Mouse (Mus musculus): ENCODE results near the gene Atp6v0c. TPM values are rescaled to one million over a fixed set of nuclear protein-coding genes. Genes with fewer than 3 reads are reported as not detected.
"Not testable (repeated sequence)": the region's sequence is repeated elsewhere in the genome, so short reads cannot be mapped to it uniquely, and the experiment has no call there.

The Atp6v0c gene
- polyA plus RNA-seq, 1 experiment = 2,309 TPM

GRCm38 (mm10) chr17:24139968-24140367 is 29.5 kb downstream of the Atp6v0c start:
- 77% methylated on average over 4 of the region's 4 CpGs for WGBS
- H3K4me3 ChIP-seq (replicated peaks; ENCODE audit: insufficient read depth, low read depth, low read length) = no peak overlapping the region

GRCm38 (mm10) chr17:24139256-24139655 is 30.2 kb downstream of the Atp6v0c start:
- no peaks in the 10 kb centered on the region for H3K27me3 ChIP-seq (ENCODE audit: control insufficient read depth, insufficient read depth, low read length)
- H3K4me3 ChIP-seq (replicated peaks; ENCODE audit: insufficient read depth, low read depth, low read length) = no peak overlapping the region
- H3K27ac ChIP-seq (ENCODE audit: insufficient read depth, low read length) = no peak overlapping the region
- peak in 1 of 2 experiments; percentile 21 for DNase-seq
- H3K4me1 ChIP-seq (ENCODE audit: control insufficient read depth, insufficient read depth, low read length) = peaks cover 11% of the 10 kb centered on the region
- TF ChIP-seq POLR2A (IDR thresholded peaks at IDR 0.05; ENCODE audit: borderline replicate concordance, insufficient read depth, low read length) = no peak
- TF ChIP-seq CTCF (IDR thresholded peaks at IDR 0.05; ENCODE audit: borderline replicate concordance, insufficient read depth, low read depth, low read length) = no peak
- WGBS = 42% methylated on average over 3 of the region's 3 CpGs

More at GRCm38 (mm10) chr17:24139968-24140367, 29.5 kb downstream of the Atp6v0c start:
- TF ChIP-seq CTCF (IDR thresholded peaks at IDR 0.05; ENCODE audit: borderline replicate concordance, insufficient read depth, low read depth, low read length) (no peak), POLR2A (IDR thresholded peaks at IDR 0.05; ENCODE audit: borderline replicate concordance, insufficient read depth, low read length) (no peak)
- DNase-seq = no peak
- Histone ChIP-seq H3K27me3 (ENCODE audit: control insufficient read depth, insufficient read depth, low read length) (no peaks in the 10 kb centered on the region), H3K27ac (ENCODE audit: insufficient read depth, low read length) (no peak overlapping the region), H3K4me1 (ENCODE audit: control insufficient read depth, insufficient read depth, low read length) (peaks cover 10% of the 10 kb centered on the region)

GRCm38 (mm10) chr17:24137226-24137880 is 32.1 kb downstream of the Atp6v0c start:
- no peak overlapping the region for H3K27ac ChIP-seq (ENCODE audit: insufficient read depth, low read length)
- H3K27me3 ChIP-seq (ENCODE audit: control insufficient read depth, insufficient read depth, low read length) = no peaks in the 10 kb centered on the region
- TF ChIP-seq POLR2A (IDR thresholded peaks at IDR 0.05; ENCODE audit: borderline replicate concordance, insufficient read depth, low read length) (no peak), CTCF (IDR thresholded peaks at IDR 0.05; ENCODE audit: borderline replicate concordance, insufficient read depth, low read depth, low read length) (no peak)
- H3K4me1 ChIP-seq (ENCODE audit: control insufficient read depth, insufficient read depth, low read length) = peaks cover 11% of the 10 kb centered on the region
- H3K4me3 ChIP-seq (replicated peaks; ENCODE audit: insufficient read depth, low read depth, low read length) = no peak overlapping the region
- no peak for DNase-seq
- 34% methylated on average over 2 of the region's 2 CpGs for WGBS

GRCm38 (mm10) chr17:24134062-24134461 is 35.4 kb downstream of the Atp6v0c start:
- H3K4me1 ChIP-seq (ENCODE audit: control insufficient read depth, insufficient read depth, low read length) = peaks cover 17% of the 10 kb centered on the region
- DNase-seq = no peak
- H3K27ac ChIP-seq (ENCODE audit: insufficient read depth, low read length) = no peak overlapping the region
- no peak overlapping the region for H3K4me3 ChIP-seq (replicated peaks; ENCODE audit: insufficient read depth, low read depth, low read length)
- TF ChIP-seq POLR2A (IDR thresholded peaks at IDR 0.05; ENCODE audit: borderline replicate concordance, insufficient read depth, low read length) = no peak
- no peak for TF ChIP-seq CTCF (IDR thresholded peaks at IDR 0.05; ENCODE audit: borderline replicate concordance, insufficient read depth, low read depth, low read length)
- H3K27me3 ChIP-seq (ENCODE audit: control insufficient read depth, insufficient read depth, low read length) = no peaks in the 10 kb centered on the region

GRCm38 (mm10) chr17:24132919-24133318 is 36.6 kb downstream of the Atp6v0c start:
- H3K4me1 ChIP-seq (ENCODE audit: control insufficient read depth, insufficient read depth, low read length) = peaks cover 15% of the 10 kb centered on the region
- not testable (repeated sequence) for DNase-seq; H3K27me3 ChIP-seq (ENCODE audit: control insufficient read depth, insufficient read depth, low read length); H3K27ac ChIP-seq (ENCODE audit: insufficient read depth, low read length); H3K4me3 ChIP-seq (replicated peaks; ENCODE audit: insufficient read depth, low read depth, low read length)
- 84% methylated on average over 4 of the region's 4 CpGs for WGBS

GRCm38 (mm10) chr17:24131570-24131969 is 37.9 kb downstream of the Atp6v0c start:
- WGBS = 90% methylated on average over 3 of the region's 3 CpGs

GRCm38 (mm10) chr17:24129246-24129645 is 40.3 kb downstream of the Atp6v0c start:
- not testable (repeated sequence) for H3K4me1 ChIP-seq (ENCODE audit: control insufficient read depth, insufficient read depth, low read length); DNase-seq; H3K27me3 ChIP-seq (ENCODE audit: control insufficient read depth, insufficient read depth, low read length); H3K4me3 ChIP-seq (replicated peaks; ENCODE audit: insufficient read depth, low read depth, low read length); H3K27ac ChIP-seq (ENCODE audit: insufficient read depth, low read length)
- WGBS = 78% methylated on average over 4 of the region's 4 CpGs

More at GRCm38 (mm10) chr17:24131570-24131969, 37.9 kb downstream of the Atp6v0c start:
- no peaks in the 10 kb centered on the region for H3K27me3 ChIP-seq (ENCODE audit: control insufficient read depth, insufficient read depth, low read length)
- DNase-seq = no peak
- H3K4me3 ChIP-seq (replicated peaks; ENCODE audit: insufficient read depth, low read depth, low read length) = no peak overlapping the region
- peaks cover 11% of the 10 kb centered on the region for H3K4me1 ChIP-seq (ENCODE audit: control insufficient read depth, insufficient read depth, low read length)
- no peak for TF ChIP-seq POLR2A (IDR thresholded peaks at IDR 0.05; ENCODE audit: borderline replicate concordance, insufficient read depth, low read length)
- no peak for TF ChIP-seq CTCF (IDR thresholded peaks at IDR 0.05; ENCODE audit: borderline replicate concordance, insufficient read depth, low read depth, low read length)
- H3K27ac ChIP-seq (ENCODE audit: insufficient read depth, low read length) = no peak overlapping the region

- Histone ChIP-seq H3K27ac (ENCODE audit: insufficient read depth, low read length) (no peak overlapping the region), H3K4me3 (replicated peaks; ENCODE audit: insufficient read depth, low read depth, low read length) (no peak overlapping the region), H3K4me1 (ENCODE audit: control insufficient read depth, insufficient read depth, low read length) (peaks cover 8% of the 10 kb centered on the region; the same call in 1 of the 2 replicates), H3K27me3 (ENCODE audit: control insufficient read depth, insufficient read depth, low read length) (no peaks in the 10 kb centered on the region)
- TF ChIP-seq POLR2A (IDR thresholded peaks at IDR 0.05; ENCODE audit: borderline replicate concordance, insufficient read depth, low read length) = no peak
- no peak for TF ChIP-seq CTCF (IDR thresholded peaks at IDR 0.05; ENCODE audit: borderline replicate concordance, insufficient read depth, low read depth, low read length)
- DNase-seq = no peak
- WGBS = 73% methylated on average over 1 of the region's 1 CpGs
Observed at GRCm38 (mm10) chr17:24127592-24127991, 41.9 kb downstream of the Atp6v0c start.

All from cerebellum, adult 2 months (tissue).